Mouse (Mus musculus) spleen, adult 2 months (tissue): Measurements from ENCODE around the gene Olfr1417.

Experiments
- CTCF ChIP-seq: fragments of 200-500 bp; IDR thresholded peaks from 2 replicates; pipeline ENCODE4 v1.5.1; 2011; ENCODE audit warnings: mild to moderate bottlenecking, inconsistent platforms; ENCODE audit not compliant: insufficient read depth, insufficient read length, insufficient replicate concordance; ENCODE audit errors: extremely low read depth
- POLR2A ChIP-seq: fragments of 200-500 bp; IDR thresholded peaks from 2 replicates; pipeline ENCODE4 v1.6.1; 2011; ENCODE audit warnings: low read depth, low read length, inconsistent platforms

- TF ChIP-seq CTCF: no peak
- TF ChIP-seq POLR2A: no peak
Measured at GRCm38 (mm10) chr19:11788876-11789275, 50.1 kb downstream of the Olfr1417 start.
